Mouse (Mus musculus) bone marrow, adult 2 months (tissue): ENCODE measurements around the gene Ddah1.

Experiments used
- CTCF ChIP-seq: fragments of 200-500 bp; IDR thresholded peaks from 2 replicates; pipeline ENCODE4 v1.5.1; 2011; ENCODE audit warnings: low read length, control low read depth; ENCODE audit not compliant: control insufficient read depth, insufficient read depth
- POLR2A ChIP-seq: fragments of 200-500 bp; IDR thresholded peaks from 2 replicates; pipeline ENCODE4 v1.6.1; 2011; ENCODE audit warnings: low read depth, mild to moderate bottlenecking, control low read depth, low read length, borderline replicate concordance; ENCODE audit not compliant: control insufficient read depth

GRCm38 (mm10) chr3:145855299-145855698 is 96.8 kb downstream of the Ddah1 start:
- TF ChIP-seq CTCF (no peak), POLR2A (no peak)
